In the genomic region with DNA sequence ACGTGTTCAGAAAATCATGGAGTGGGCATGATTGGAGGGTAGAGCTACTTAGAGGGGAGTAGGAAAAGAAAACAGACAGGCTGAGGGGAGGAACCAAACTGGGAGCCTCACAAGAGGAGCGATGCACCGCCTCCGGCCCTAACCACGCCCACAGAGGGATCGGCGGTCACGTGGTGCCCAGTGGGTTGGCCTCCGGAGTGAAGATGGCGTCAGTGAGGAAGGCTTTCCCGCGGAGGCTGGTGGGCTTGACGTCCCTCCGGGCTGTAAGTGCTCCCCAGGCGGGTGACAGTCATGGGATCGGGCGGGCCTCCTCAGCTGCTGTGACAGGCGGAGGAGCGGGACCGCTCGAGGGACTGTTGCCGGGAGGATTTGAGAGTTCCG, we compare ENCODE assay signal across 8 mouse cellular contexts. TPM values are rescaled to one million over a fixed set of nuclear protein-coding genes. Genes with fewer than 3 reads are reported as not detected.
DNase-seq lines count a peak whose midpoint lies in the region; ATAC-seq and TF ChIP-seq lines count a peak whose summit lies in the region.

A gene (plus strand): TSS at position 171 of the 381 bp plus-strand sequence.

- ATAC-seq in forebrain, embryonic 16.5 days = peak; percentile 97
- peak; percentile 94 for ATAC-seq in lung, embryonic 14.5 days (ENCODE audit: insufficient read depth)

- under 1% methylated on average over 23 of the region's 23 CpGs for WGBS in forebrain, embryonic 16.5 days
- under 1% methylated on average over 23 of the region's 23 CpGs for WGBS in lung, embryonic 14.5 days
- WGBS in olfactory bulb, adult 2 months = under 1% methylated on average over 23 of the region's 23 CpGs
- WGBS in thymus, adult 2 months = 0% methylated on average over 23 of the region's 23 CpGs

- H3K27me3 ChIP-seq in forebrain, embryonic 16.5 days (replicated peaks; ENCODE audit: control insufficient read depth, insufficient read depth, low read length) = no peaks in the 10 kb centered on the region
- no peaks in the 10 kb centered on the region for H3K27me3 ChIP-seq in lung, embryonic 14.5 days (ENCODE audit: insufficient read depth, low read length)
- no peaks in the 10 kb centered on the region for H3K27me3 ChIP-seq in thymus, adult 2 months (ENCODE audit: control insufficient read depth, insufficient read depth, low read length)

- in situ Hi-C loops in ES-E14 (cut with MboI; ENCODE audit: low sequenced_read_pairs in 2 of 2, unreplicated experiment in 2 of 2) = no loop called here

- intact Hi-C loops in heart, postnatal 36 days (cut with DNase I) = no loop called here

- peak; percentile 88 for TF ChIP-seq POLR2A in olfactory bulb, adult 2 months (IDR thresholded peaks at IDR 0.05; ENCODE audit: insufficient read depth, low read depth, low read length)
- TF ChIP-seq POLR2A in thymus, adult 2 months (IDR thresholded peaks at IDR 0.05; ENCODE audit: control insufficient read depth, extremely low read depth, insufficient read depth, low read length, poor library complexity) = peak; percentile 72; the same call in 1 of the 2 replicates

- H3K36me3 ChIP-seq in ES-E14 (ENCODE audit: control insufficient read depth, insufficient read depth, low read length, poor library complexity, severe bottlenecking) = no peaks in the 10 kb centered on the region
- 0 out of 2 replicates have a peak, but pooled peaks cover 4% of the 10 kb centered on the region for H3K36me3 ChIP-seq in forebrain, embryonic 16.5 days (ENCODE audit: control insufficient read depth, insufficient read depth)
- H3K36me3 ChIP-seq in lung, embryonic 14.5 days (ENCODE audit: insufficient read depth) = peaks cover 4% of the 10 kb centered on the region
- H3K36me3 ChIP-seq in thymus, adult 2 months (ENCODE audit: control insufficient read depth, insufficient read depth, low read length) = no peaks in the 10 kb centered on the region; the same call in 1 of the 2 replicates

- peak within 1 kb of the TSS; percentile 81 for H3K4me2 ChIP-seq in forebrain, embryonic 16.5 days (ENCODE audit: low read length)
- H3K4me2 ChIP-seq in lung, embryonic 14.5 days = peak within 1 kb of the TSS; percentile 87

- no peaks in the 10 kb centered on the region for H3K9me3 ChIP-seq in ES-E14 (ENCODE audit: control insufficient read depth, insufficient read depth, low read depth, low read length)
- no peaks in the 10 kb centered on the region for H3K9me3 ChIP-seq in forebrain, embryonic 16.5 days (ENCODE audit: control insufficient read depth, low read length)
- H3K9me3 ChIP-seq in lung, embryonic 14.5 days (ENCODE audit: low read depth, low read length) = no peaks in the 10 kb centered on the region

- H3K4me3 ChIP-seq in ES-E14 (ENCODE audit: insufficient read depth in 1 of 2, low read depth in 1 of 2, low read length in 2 of 2, poor library complexity in 1 of 2, severe bottlenecking in 1 of 2) = peak within 1 kb of the TSS; percentile 83 to 91
- H3K4me3 ChIP-seq in forebrain, embryonic 16.5 days (replicated peaks; ENCODE audit: low read length) = peak within 1 kb of the TSS; percentile 86
- H3K4me3 ChIP-seq in layer of hippocampus, adult 2 months = peak within 1 kb of the TSS; percentile 98
- peak within 1 kb of the TSS; percentile 72 for H3K4me3 ChIP-seq in lung, embryonic 14.5 days (ENCODE audit: low read depth, low read length)
- H3K4me3 ChIP-seq in olfactory bulb, adult 2 months (ENCODE audit: insufficient read depth, low read depth, low read length) = peak within 1 kb of the TSS; percentile 71
- peak within 1 kb of the TSS; percentile 95 for H3K4me3 ChIP-seq in thymus, adult 2 months (ENCODE audit: control insufficient read depth, insufficient read depth, low read length)

- H3K27ac ChIP-seq in ES-E14 (ENCODE audit: insufficient read depth, low read depth, low read length, poor library complexity, severe bottlenecking) = no peak within 1 kb of the TSS
- peak within 1 kb of the TSS; percentile 78 for H3K27ac ChIP-seq in forebrain, embryonic 16.5 days (ENCODE audit: low read length)
- peak within 1 kb of the TSS; percentile 89 for H3K27ac ChIP-seq in layer of hippocampus, adult 2 months
- peak within 1 kb of the TSS; percentile 55; the same call in 1 of the 2 replicates for H3K27ac ChIP-seq in lung, embryonic 14.5 days (ENCODE audit: low read depth)
- H3K27ac ChIP-seq in olfactory bulb, adult 2 months (ENCODE audit: insufficient read depth, low read depth, low read length) = peak within 1 kb of the TSS; percentile 61
- no peak within 1 kb of the TSS for H3K27ac ChIP-seq in thymus, adult 2 months (ENCODE audit: control insufficient read depth, insufficient read depth, low read length)

- TF ChIP-seq CTCF in layer of hippocampus, adult 2 months (conservative IDR thresholded peaks at IDR 0.05) = no peak
- no peak for TF ChIP-seq CTCF in lung, embryonic 14.5 days (IDR thresholded peaks at IDR 0.05; ENCODE audit: low read depth)
- TF ChIP-seq CTCF in olfactory bulb, adult 2 months (IDR thresholded peaks at IDR 0.05; ENCODE audit: insufficient read depth, low read depth, low read length) = no peak
- no peak for TF ChIP-seq CTCF in thymus, adult 2 months (IDR thresholded peaks at IDR 0.05; ENCODE audit: borderline replicate concordance, control insufficient read depth, extremely low read depth, insufficient read depth, low read length, poor library complexity)

- H3K9ac ChIP-seq in ES-E14 (ENCODE audit: insufficient read depth, low read depth, low read length, poor library complexity, severe bottlenecking) = peak within 1 kb of the TSS; percentile 76
- H3K9ac ChIP-seq in forebrain, embryonic 16.5 days (replicated peaks; ENCODE audit: low read depth, low read length) = peak within 1 kb of the TSS; percentile 83
- H3K9ac ChIP-seq in lung, embryonic 14.5 days = peak within 1 kb of the TSS; percentile 72

- H3K4me1 ChIP-seq in ES-E14 (ENCODE audit: control insufficient read depth in 2 of 2, insufficient read depth in 2 of 2, low read length in 2 of 2, poor library complexity in 1 of 2) = peaks cover 0 to 2% of the 10 kb centered on the region in 2 experiments; a peak in 1 of 4 replicates
- peaks cover 17% of the 10 kb centered on the region for H3K4me1 ChIP-seq in forebrain, embryonic 16.5 days (replicated peaks; ENCODE audit: control insufficient read depth, insufficient read depth, low read length)
- 0 out of 2 replicates have a peak, but pooled peaks cover 3% of the 10 kb centered on the region for H3K4me1 ChIP-seq in lung, embryonic 14.5 days (ENCODE audit: insufficient read depth)
- peaks cover 29% of the 10 kb centered on the region for H3K4me1 ChIP-seq in olfactory bulb, adult 2 months (ENCODE audit: control insufficient read depth, insufficient read depth, low read length)
- peaks cover 13% of the 10 kb centered on the region for H3K4me1 ChIP-seq in thymus, adult 2 months (replicated peaks; ENCODE audit: control insufficient read depth, insufficient read depth, low read length)

- DNase-seq in ES-E14 (ENCODE audit: low read depth, low spot score) = peak; percentile 94
- peak; percentile 92 for DNase-seq in cerebellum, adult 11-12 months
- peak; percentile 94 to 96 for DNase-seq in heart, postnatal 36 days
- DNase-seq in layer of hippocampus, adult 2 months (ENCODE audit: low spot score in 2 of 2) = peak; percentile 95
- DNase-seq in lung, embryonic 14.5 days = peak; percentile 98
- DNase-seq in thymus, adult 2 months = peak; percentile 97

TF ChIP-seq in ES-E14, 5 proteins besides CTCF, POLR2A, EP300 and RAD21:
- TF ChIP-seq HCFC1 (IDR thresholded peaks at IDR 0.05; ENCODE audit: borderline replicate concordance, insufficient read depth, low read length) (peak; percentile 17; the same call in 1 of the 2 replicates), CHD2 (IDR thresholded peaks at IDR 0.05; ENCODE audit: low read depth, low read length) (no peak)
TF ChIP-seq in ES-E14: peak in this region for 1.

RNA-seq across cellular contexts. Expression of the gene that starts here (rescaled TPM):
- total RNA-seq in ES-E14 (2012; rRNA removed) = 15.6 and 17.4 TPM in 2 replicates
- polyA plus RNA-seq in forebrain, embryonic 16.5 days (2015; fragmentation: Nextera tagmentation; extraction: Ambion mirVana) = 62.2 and 67.9 TPM in 2 replicates
- total RNA-seq in heart, postnatal 36 days (2021) = 10 to 100 TPM; 72.7 to 86.8 TPM
- total RNA-seq in layer of hippocampus, adult 2 months (2021) = 10 to 100 TPM; 35.2 to 36.1 TPM
- polyA plus RNA-seq in lung, embryonic 14.5 days (2014; fragmentation: Nextera tagmentation; extraction: Ambion mirVana) = 71.7 and 78.1 TPM in 2 replicates
- polyA plus RNA-seq in olfactory bulb, adult 2 months (2012; ENCODE audit: insufficient read depth, insufficient read length, low replicate concordance, missing spikeins) = not detected in 2 replicates
- 46.4 and 53.1 TPM in 2 replicates for polyA plus RNA-seq in thymus, adult 2 months (2012; rRNA removed)

Comparison
In these comparisons a context has a peak if more than half of its experiments do, and no peak if none do; other contexts are left out.
1. RNA of the gene that starts here (polyA plus RNA-seq): 71.7 to 78.1 TPM in lung, embryonic 14.5 days, 62.2 to 67.9 TPM in forebrain, embryonic 16.5 days and 46.4 to 53.1 TPM in thymus, adult 2 months; not detected in olfactory bulb, adult 2 months; every median in the first group is over 10 times any median in the second.
2. H3K27ac ChIP-seq: peak in forebrain, embryonic 16.5 days (single experiment), layer of hippocampus, adult 2 months (single experiment), lung, embryonic 14.5 days (single experiment) and olfactory bulb, adult 2 months (single experiment); none in ES-E14 (single experiment) and thymus, adult 2 months (single experiment).
3. Peak in every context shown above with its lines, with median percentiles within 50 percentile points of each other: DNase-seq, H3K4me3 ChIP-seq and H3K9ac ChIP-seq.